Mouse (Mus musculus): ENCODE results near the gene Cd177. TPM values are rescaled to one million over a fixed set of nuclear protein-coding genes. Genes with fewer than 3 reads are reported as not detected.
"Not testable (repeated sequence)": the region's sequence is repeated elsewhere in the genome, so short reads cannot be mapped to it uniquely, and the experiment has no call there.

Gene Cd177
- polyA plus RNA-seq (2014; fragmentation: Nextera tagmentation; extraction: Ambion mirVana) = not detected in 2 replicates

GRCm38 (mm10) chr7:24760211-24760610, at the start of gene Cd177:
Gene Cd177 (minus strand): TSS chr7:24760311.
- no peaks in the 10 kb centered on the region for H3K27me3 ChIP-seq (ENCODE audit: control insufficient read depth, insufficient read depth, low read length)
- ATAC-seq (ENCODE audit: insufficient read depth, low FRiP score, low TSS enrichment) (no peak), DNase-seq (ENCODE audit: low spot score) (no peak)
- 81% methylated on average over 6 of the region's 6 CpGs for WGBS
- H3K4me1 ChIP-seq (ENCODE audit: control insufficient read depth, insufficient read depth, low read length) = no peaks in the 10 kb centered on the region
- no peak within 1 kb of the TSS for H3K4me2 ChIP-seq (ENCODE audit: low read depth)
- H3K36me3 ChIP-seq (ENCODE audit: control insufficient read depth, insufficient read depth, low read length) = no peaks in the 10 kb centered on the region
- H3K9ac ChIP-seq (ENCODE audit: low read length) = no peak within 1 kb of the TSS
- H3K27ac ChIP-seq (ENCODE audit: low read depth, low read length) = no peak within 1 kb of the TSS
- no peak within 1 kb of the TSS for H3K4me3 ChIP-seq (ENCODE audit: low read depth, low read length)
- no peaks in the 10 kb centered on the region for H3K9me3 ChIP-seq (ENCODE audit: control insufficient read depth, low read length)

GRCm38 (mm10) chr7:24809041-24809440, 48.9 kb upstream of the Cd177 start:
- ATAC-seq (ENCODE audit: insufficient read depth, low FRiP score, low TSS enrichment) = no peak
- 31% methylated on average over 2 of the region's 2 CpGs for WGBS
- Histone ChIP-seq H3K9me3 (ENCODE audit: control insufficient read depth, low read length) (no peaks in the 10 kb centered on the region), H3K4me1 (ENCODE audit: control insufficient read depth, insufficient read depth, low read length) (no peaks in the 10 kb centered on the region), H3K9ac (ENCODE audit: low read length) (no peak overlapping the region), H3K27me3 (ENCODE audit: control insufficient read depth, insufficient read depth, low read length) (no peaks in the 10 kb centered on the region), H3K36me3 (ENCODE audit: control insufficient read depth, insufficient read depth, low read length) (no peaks in the 10 kb centered on the region), H3K4me3 (ENCODE audit: low read depth, low read length) (no peak overlapping the region), H3K27ac (ENCODE audit: low read depth, low read length) (no peak overlapping the region), H3K4me2 (ENCODE audit: low read depth) (no peak overlapping the region)
- DNase-seq (ENCODE audit: low spot score) = no peak

- Histone ChIP-seq H3K4me3 (ENCODE audit: low read depth, low read length) (no peak overlapping the region), H3K27ac (ENCODE audit: low read depth, low read length) (no peak overlapping the region)
- no peak for ATAC-seq (ENCODE audit: insufficient read depth, low FRiP score, low TSS enrichment)
Observed at GRCm38 (mm10) chr7:24804826-24805225, 44.7 kb upstream of the Cd177 start.

GRCm38 (mm10) chr7:24802149-24802767, 42.1 kb upstream of the Cd177 start:
- Histone ChIP-seq H3K27me3 (ENCODE audit: control insufficient read depth, insufficient read depth, low read length) (no peaks in the 10 kb centered on the region), H3K36me3 (ENCODE audit: control insufficient read depth, insufficient read depth, low read length) (no peaks in the 10 kb centered on the region), H3K4me3 (ENCODE audit: low read depth, low read length) (no peak overlapping the region), H3K4me1 (ENCODE audit: control insufficient read depth, insufficient read depth, low read length) (no peaks in the 10 kb centered on the region), H3K9me3 (ENCODE audit: control insufficient read depth, low read length) (no peaks in the 10 kb centered on the region), H3K9ac (ENCODE audit: low read length) (no peak overlapping the region), H3K27ac (ENCODE audit: low read depth, low read length) (no peak overlapping the region), H3K4me2 (ENCODE audit: low read depth) (no peak overlapping the region)
- WGBS = 76% methylated on average over 7 of the region's 7 CpGs
- ATAC-seq (ENCODE audit: insufficient read depth, low FRiP score, low TSS enrichment) (no peak), DNase-seq (ENCODE audit: low spot score) (no peak)

More at GRCm38 (mm10) chr7:24804826-24805225, 44.7 kb upstream of the Cd177 start:
- no peak for DNase-seq (ENCODE audit: low spot score)
- Histone ChIP-seq H3K9ac (ENCODE audit: low read length) (no peak overlapping the region), H3K4me2 (ENCODE audit: low read depth) (no peak overlapping the region), H3K4me1 (ENCODE audit: control insufficient read depth, insufficient read depth, low read length) (no peaks in the 10 kb centered on the region), H3K36me3 (ENCODE audit: control insufficient read depth, insufficient read depth, low read length) (no peaks in the 10 kb centered on the region), H3K9me3 (ENCODE audit: control insufficient read depth, low read length) (no peaks in the 10 kb centered on the region), H3K27me3 (ENCODE audit: control insufficient read depth, insufficient read depth, low read length) (no peaks in the 10 kb centered on the region)
- WGBS = 68% methylated on average over 6 of the region's 6 CpGs

- Histone ChIP-seq H3K36me3 (ENCODE audit: control insufficient read depth, insufficient read depth, low read length) (no peaks in the 10 kb centered on the region), H3K4me1 (ENCODE audit: control insufficient read depth, insufficient read depth, low read length) (no peaks in the 10 kb centered on the region), H3K27me3 (ENCODE audit: control insufficient read depth, insufficient read depth, low read length) (no peaks in the 10 kb centered on the region), H3K9ac (ENCODE audit: low read length) (no peak overlapping the region), H3K4me3 (ENCODE audit: low read depth, low read length) (no peak overlapping the region), H3K27ac (ENCODE audit: low read depth, low read length) (no peak overlapping the region), H3K4me2 (ENCODE audit: low read depth) (no peak overlapping the region), H3K9me3 (ENCODE audit: control insufficient read depth, low read length) (no peaks in the 10 kb centered on the region)
- 94% methylated on average over 1 of the region's 1 CpGs for WGBS
- DNase-seq (ENCODE audit: low spot score) = no peak
- no peak for ATAC-seq (ENCODE audit: insufficient read depth, low FRiP score, low TSS enrichment)
Observed at GRCm38 (mm10) chr7:24797918-24798317, 37.8 kb upstream of the Cd177 start.

GRCm38 (mm10) chr7:24776918-24777317, 16.8 kb upstream of the Cd177 start, which contains the start of gene Ceacam10:
Gene Ceacam10 (plus strand): TSS chr7:24777206.
- 49% methylated on average over 4 of the region's 4 CpGs for WGBS
- not testable (repeated sequence) for H3K4me3 ChIP-seq (ENCODE audit: low read depth, low read length); H3K4me2 ChIP-seq (ENCODE audit: low read depth); H3K4me1 ChIP-seq (ENCODE audit: control insufficient read depth, insufficient read depth, low read length); H3K9me3 ChIP-seq (ENCODE audit: control insufficient read depth, low read length); H3K27me3 ChIP-seq (ENCODE audit: control insufficient read depth, insufficient read depth, low read length); DNase-seq (ENCODE audit: low spot score); ATAC-seq (ENCODE audit: insufficient read depth, low FRiP score, low TSS enrichment); H3K9ac ChIP-seq (ENCODE audit: low read length); H3K27ac ChIP-seq (ENCODE audit: low read depth, low read length); H3K36me3 ChIP-seq (ENCODE audit: control insufficient read depth, insufficient read depth, low read length)

GRCm38 (mm10) chr7:24776145-24776544, 16.0 kb upstream of the Cd177 start:
- H3K4me2 ChIP-seq (ENCODE audit: low read depth) = no peak overlapping the region
- no peak overlapping the region for H3K9ac ChIP-seq (ENCODE audit: low read length)
- H3K27me3 ChIP-seq (ENCODE audit: control insufficient read depth, insufficient read depth, low read length) = no peaks in the 10 kb centered on the region
- no peaks in the 10 kb centered on the region for H3K4me1 ChIP-seq (ENCODE audit: control insufficient read depth, insufficient read depth, low read length)
- no peak overlapping the region for H3K4me3 ChIP-seq (ENCODE audit: low read depth, low read length)
- H3K27ac ChIP-seq (ENCODE audit: low read depth, low read length) = no peak overlapping the region
- no peak for DNase-seq (ENCODE audit: low spot score)
- no peak for ATAC-seq (ENCODE audit: insufficient read depth, low FRiP score, low TSS enrichment)
- no peaks in the 10 kb centered on the region for H3K9me3 ChIP-seq (ENCODE audit: control insufficient read depth, low read length)
- no peaks in the 10 kb centered on the region for H3K36me3 ChIP-seq (ENCODE audit: control insufficient read depth, insufficient read depth, low read length)
- WGBS = 71% methylated on average over 2 of the region's 2 CpGs

- ATAC-seq (ENCODE audit: insufficient read depth, low FRiP score, low TSS enrichment) (no peak), DNase-seq (ENCODE audit: low spot score) (no peak)
- Histone ChIP-seq H3K9ac (ENCODE audit: low read length) (no peak overlapping the region), H3K9me3 (ENCODE audit: control insufficient read depth, low read length) (no peaks in the 10 kb centered on the region), H3K27me3 (ENCODE audit: control insufficient read depth, insufficient read depth, low read length) (no peaks in the 10 kb centered on the region), H3K27ac (ENCODE audit: low read depth, low read length) (no peak overlapping the region), H3K36me3 (ENCODE audit: control insufficient read depth, insufficient read depth, low read length) (no peaks in the 10 kb centered on the region), H3K4me3 (ENCODE audit: low read depth, low read length) (no peak overlapping the region), H3K4me2 (ENCODE audit: low read depth) (no peak overlapping the region), H3K4me1 (ENCODE audit: control insufficient read depth, insufficient read depth, low read length) (no peaks in the 10 kb centered on the region)
- WGBS = 69% methylated on average over 3 of the region's 3 CpGs
Observed at GRCm38 (mm10) chr7:24773942-24774535, 13.9 kb upstream of the Cd177 start.

GRCm38 (mm10) chr7:24771361-24771760, 11.2 kb upstream of the Cd177 start:
- Histone ChIP-seq H3K27ac (ENCODE audit: low read depth, low read length) (no peak overlapping the region), H3K4me2 (ENCODE audit: low read depth) (no peak overlapping the region), H3K4me1 (ENCODE audit: control insufficient read depth, insufficient read depth, low read length) (no peaks in the 10 kb centered on the region), H3K9me3 (ENCODE audit: control insufficient read depth, low read length) (no peaks in the 10 kb centered on the region), H3K4me3 (ENCODE audit: low read depth, low read length) (no peak overlapping the region), H3K9ac (ENCODE audit: low read length) (no peak overlapping the region), H3K27me3 (ENCODE audit: control insufficient read depth, insufficient read depth, low read length) (no peaks in the 10 kb centered on the region), H3K36me3 (ENCODE audit: control insufficient read depth, insufficient read depth, low read length) (no peaks in the 10 kb centered on the region)
- DNase-seq (ENCODE audit: low spot score) (no peak), ATAC-seq (ENCODE audit: insufficient read depth, low FRiP score, low TSS enrichment) (no peak)

Measured in neural tube, embryonic 11.5 days (tissue).